Mouse (Mus musculus) liver, embryonic 11.5 days (tissue): ENCODE data around the gene Gmppb. TPM values are rescaled to one million over a fixed set of nuclear protein-coding genes. Genes with fewer than 3 reads are reported as not detected.
"Not testable (repeated sequence)": the region's sequence is repeated elsewhere in the genome, so short reads cannot be mapped to it uniquely, and the experiment has no call there.

ENCODE experiments used
- ATAC-seq: fragments of 200-750 bp; cut with Nextera tagmentation; replicated peaks from 2 replicates; pipeline ENCODE4 v1.8.0; 2017; ENCODE audit warnings: moderate number of reproducible peaks, mild to moderate bottlenecking, moderate TSS enrichment, moderate library complexity; ENCODE audit not compliant: low FRiP score
- DNase-seq: peaks from one replicate; pipeline ENCODE4 v3.0.0-alpha.2; 2017; ENCODE audit warnings: low spot score
- H3K27ac ChIP-seq: fragments of 300-500 bp; sonication (generic); 2 replicates; pipeline ENCODE4 v1.5.1; 2014; ENCODE audit warnings: mild to moderate bottlenecking, low read depth, low read length, control low read depth
- H3K27me3 ChIP-seq: fragments of 300-500 bp; sonication (generic); replicated peaks from 2 replicates; pipeline ENCODE4 v1.6.1; 2014; ENCODE audit warnings: low read length, mixed read lengths; ENCODE audit not compliant: control insufficient read depth, insufficient read depth
- H3K36me3 ChIP-seq: fragments of 300-500 bp; sonication (generic); 2 replicates; pipeline ENCODE4 v1.6.1; 2014; ENCODE audit warnings: mild to moderate bottlenecking, low read length, moderate library complexity, mixed read lengths; ENCODE audit not compliant: control insufficient read depth, insufficient read depth
- H3K4me1 ChIP-seq: fragments of 300-500 bp; sonication (generic); replicated peaks from 2 replicates; pipeline ENCODE4 v1.6.1; 2014; ENCODE audit warnings: low read length, mixed read lengths; ENCODE audit not compliant: control insufficient read depth, insufficient read depth
- H3K4me2 ChIP-seq: fragments of 300-500 bp; sonication (generic); 2 replicates; pipeline ENCODE4 v1.6.1; 2014; ENCODE audit warnings: mild to moderate bottlenecking, control low read depth, moderate library complexity
- H3K4me3 ChIP-seq: fragments of 300-500 bp; sonication (generic); 2 replicates; pipeline ENCODE4 v1.5.1; 2014; ENCODE audit warnings: low read depth, low read length, control low read depth
- H3K9ac ChIP-seq: fragments of 300-500 bp; sonication (generic); 2 replicates; pipeline ENCODE4 v1.6.1; 2014; ENCODE audit warnings: low read depth, low read length, control low read depth
- H3K9me3 ChIP-seq: fragments of 300-500 bp; sonication (generic); 2 replicates; pipeline ENCODE4 v1.6.1; 2016; ENCODE audit warnings: low read length, inconsistent platforms, mixed read lengths; ENCODE audit not compliant: control insufficient read depth
- WGBS: fragments of 180-500 bp; shearing (Covaris S2); extraction: QIAGEN DNeasy Blood & Tissue Kit; methylation state at CpG from one replicate; pipeline ENCODE4 v1.1.7; 2014; 5-methylcytosine and 5-hydroxymethylcytosine counted together
- polyA plus RNA-seq: library from polyadenylated mRNA; unstranded; fragments of >200 nt; fragmentation: Nextera tagmentation; extraction: Ambion mirVana; gene quantifications from 2 replicates; pipeline ENCODE4 v1.2.1, GENCODE M21; 2014

Gmppb gene
- 26.5 and 30.0 TPM in 2 replicates for polyA plus RNA-seq

GRCm38 (mm10) chr9:108049016-108049455, at the start of gene Gmppb:
Gene Gmppb, plus strand, starts transcription at chr9:108049242.
- peaks cover 29% of the 10 kb centered on the region for H3K36me3 ChIP-seq
- H3K27ac ChIP-seq: peak within 1 kb of the TSS; percentile 52
- DNase-seq: peak; percentile 91
- peaks cover 41% of the 10 kb centered on the region for H3K4me1 ChIP-seq
- peak within 1 kb of the TSS; percentile 68 for H3K4me2 ChIP-seq
- H3K27me3 ChIP-seq: no peaks in the 10 kb centered on the region
- H3K9ac ChIP-seq: peak within 1 kb of the TSS; percentile 79
- H3K9me3 ChIP-seq: no peaks in the 10 kb centered on the region
- WGBS: under 1% methylated on average over 37 of the region's 39 CpGs
- peak within 1 kb of the TSS; percentile 91 for H3K4me3 ChIP-seq
- ATAC-seq: peak; percentile 92

GRCm38 (mm10) chr9:108001922-108002770, 46.9 kb upstream of the Gmppb start, which contains the start of gene Ip6k1:
Gene Ip6k1, plus strand, starts transcription at chr9:108002501.
- H3K4me2 ChIP-seq: peak within 1 kb of the TSS; percentile 97
- H3K4me1 ChIP-seq: peaks cover 29% of the 10 kb centered on the region
- no peaks in the 10 kb centered on the region for H3K9me3 ChIP-seq
- H3K4me3 ChIP-seq: peak within 1 kb of the TSS; percentile 99
- peak; percentile 99 for ATAC-seq
- H3K27me3 ChIP-seq: no peaks in the 10 kb centered on the region
- peak within 1 kb of the TSS; percentile 98 for H3K9ac ChIP-seq
- H3K36me3 ChIP-seq: peaks cover 4% of the 10 kb centered on the region; the same call in 1 of the 2 replicates
- peak within 1 kb of the TSS; percentile 93 for H3K27ac ChIP-seq
- DNase-seq: peak; percentile 97
- under 1% methylated on average over 51 of the region's 51 CpGs for WGBS

- peak overlapping the region; percentile 93 for H3K27ac ChIP-seq
- H3K4me3 ChIP-seq: peak overlapping the region; percentile 99
- no peaks in the 10 kb centered on the region for H3K9me3 ChIP-seq
- peaks cover 4% of the 10 kb centered on the region; the same call in 1 of the 2 replicates for H3K36me3 ChIP-seq
- peaks cover 29% of the 10 kb centered on the region for H3K4me1 ChIP-seq
- H3K9ac ChIP-seq: peak overlapping the region; percentile 98
- under 1% methylated on average over 50 of the region's 50 CpGs for WGBS
- H3K27me3 ChIP-seq: no peaks in the 10 kb centered on the region
- ATAC-seq: peak; percentile 50
- DNase-seq: peak; percentile 43
- H3K4me2 ChIP-seq: peak overlapping the region; percentile 97
Observed at GRCm38 (mm10) chr9:108002778-108003530, 46.1 kb upstream of the Gmppb start.

GRCm38 (mm10) chr9:108003531-108003890, 45.5 kb upstream of the Gmppb start:
- Histone ChIP-seq H3K9me3 (no peaks in the 10 kb centered on the region), H3K27me3 (no peaks in the 10 kb centered on the region), H3K27ac (peak overlapping the region; percentile 93), H3K4me2 (peak overlapping the region; percentile 97), H3K36me3 (peaks cover 4% of the 10 kb centered on the region; the same call in 1 of the 2 replicates), H3K4me1 (peaks cover 29% of the 10 kb centered on the region), H3K9ac (peak overlapping the region; percentile 98), H3K4me3 (peak overlapping the region; percentile 99)
- 29% methylated on average over 8 of the region's 8 CpGs for WGBS
- DNase-seq: no peak
- ATAC-seq: no peak

- no peak for ATAC-seq
- peaks cover 22% of the 10 kb centered on the region for H3K4me1 ChIP-seq
- 86% methylated on average over 5 of the region's 5 CpGs for WGBS
Observed at GRCm38 (mm10) chr9:108008041-108008440, 41.0 kb upstream of the Gmppb start.

GRCm38 (mm10) chr9:108010385-108010784, 38.7 kb upstream of the Gmppb start:
- Histone ChIP-seq H3K4me1 (peaks cover 2% of the 10 kb centered on the region; the same call in 1 of the 2 replicates), H3K4me2 (no peak overlapping the region), H3K27me3 (no peaks in the 10 kb centered on the region), H3K9me3 (no peaks in the 10 kb centered on the region), H3K9ac (no peak overlapping the region), H3K36me3 (peaks cover 10% of the 10 kb centered on the region), H3K4me3 (no peak overlapping the region), H3K27ac (no peak overlapping the region)
- no peak for ATAC-seq
- DNase-seq: no peak

More at GRCm38 (mm10) chr9:108008041-108008440, 41.0 kb upstream of the Gmppb start:
- no peaks in the 10 kb centered on the region for H3K27me3 ChIP-seq
- no peak overlapping the region for H3K9ac ChIP-seq
- H3K27ac ChIP-seq: no peak overlapping the region
- no peak overlapping the region for H3K4me3 ChIP-seq
- H3K36me3 ChIP-seq: peaks cover 14% of the 10 kb centered on the region
- DNase-seq: no peak
- no peaks in the 10 kb centered on the region for H3K9me3 ChIP-seq
- H3K4me2 ChIP-seq: no peak overlapping the region

- H3K36me3 ChIP-seq: peaks cover 13% of the 10 kb centered on the region
- not testable (repeated sequence) for ATAC-seq, H3K9ac ChIP-seq
Observed at GRCm38 (mm10) chr9:108013577-108013976, 35.5 kb upstream of the Gmppb start.

GRCm38 (mm10) chr9:108017127-108017526, 31.9 kb upstream of the Gmppb start:
- no peak overlapping the region for H3K4me2 ChIP-seq
- H3K4me3 ChIP-seq: no peak overlapping the region
- ATAC-seq: no peak
- H3K27ac ChIP-seq: no peak overlapping the region
- no peaks in the 10 kb centered on the region for H3K4me1 ChIP-seq
- no peaks in the 10 kb centered on the region for H3K27me3 ChIP-seq
- H3K9ac ChIP-seq: no peak overlapping the region
- H3K36me3 ChIP-seq: peaks cover 12% of the 10 kb centered on the region
- no peaks in the 10 kb centered on the region for H3K9me3 ChIP-seq
- 89% methylated on average over 3 of the region's 3 CpGs for WGBS
- no peak for DNase-seq

More at GRCm38 (mm10) chr9:108013577-108013976, 35.5 kb upstream of the Gmppb start:
- H3K27ac ChIP-seq, H3K4me1 ChIP-seq, H3K4me2 ChIP-seq, H3K4me3 ChIP-seq, DNase-seq, H3K27me3 ChIP-seq, H3K9me3 ChIP-seq: not testable (repeated sequence)
- 95% methylated on average over 2 of the region's 2 CpGs for WGBS
